Mouse (Mus musculus) embryonic facial prominence, embryonic 15.5 days (tissue): ENCODE results near the gene Rpl27. TPM values are rescaled to one million over a fixed set of nuclear protein-coding genes. Genes with fewer than 3 reads are reported as not detected.
"Not testable (repeated sequence)": the region's sequence is repeated elsewhere in the genome, so short reads cannot be mapped to it uniquely, and the experiment has no call there.

Experiments
- ATAC-seq: fragments of 200-750 bp; cut with Nextera tagmentation; 2 replicates; pipeline ENCODE4 v1.8.0; 2017; ENCODE audit warnings: low read depth, moderate TSS enrichment; ENCODE audit not compliant: insufficient number of reproducible peaks, low FRiP score, low TSS enrichment
- H3K27ac ChIP-seq: fragments of 300-500 bp; sonication (generic); replicated peaks from 2 replicates; pipeline ENCODE4 v1.5.1; 2015; ENCODE audit warnings: mild to moderate bottlenecking, inconsistent platforms
- H3K27me3 ChIP-seq: fragments of 300-500 bp; sonication (generic); 2 replicates; pipeline ENCODE4 v1.6.1; 2015; ENCODE audit warnings: inconsistent platforms
- H3K36me3 ChIP-seq: fragments of 300-500 bp; sonication (generic); 2 replicates; pipeline ENCODE4 v1.6.1; 2015; ENCODE audit warnings: mild to moderate bottlenecking, inconsistent platforms
- H3K4me1 ChIP-seq: fragments of 300-500 bp; sonication (generic); 2 replicates; pipeline ENCODE4 v1.6.1; 2015; ENCODE audit warnings: inconsistent platforms
- H3K4me2 ChIP-seq: fragments of 300-500 bp; sonication (generic); replicated peaks from 2 replicates; pipeline ENCODE4 v1.6.1; 2015; ENCODE audit warnings: mild to moderate bottlenecking, inconsistent platforms
- H3K4me3 ChIP-seq: fragments of 300-500 bp; sonication (generic); replicated peaks from 2 replicates; pipeline ENCODE4 v1.5.1; 2015; ENCODE audit warnings: mild to moderate bottlenecking, inconsistent platforms
- H3K9ac ChIP-seq: fragments of 300-500 bp; sonication (generic); 2 replicates; pipeline ENCODE4 v1.6.1; 2015; ENCODE audit warnings: inconsistent platforms
- H3K9me3 ChIP-seq: fragments of 300-500 bp; sonication (generic); replicated peaks from 2 replicates; pipeline ENCODE4 v1.6.1; 2016; ENCODE audit warnings: inconsistent platforms
- WGBS: fragments of 180-500 bp; shearing (Covaris S2); methylation state at CpG from one replicate; pipeline ENCODE4 v1.1.7; 2015; 5-methylcytosine and 5-hydroxymethylcytosine counted together
- polyA plus RNA-seq: library from polyadenylated mRNA; unstranded; fragments of >200 nt; fragmentation: Nextera tagmentation; extraction: Ambion mirVana; gene quantifications from 2 replicates; pipeline ENCODE4 v1.2.1, GENCODE M21; 2015

Gene Rpl27
- polyA plus RNA-seq, 1 experiment from 2014 or later: 328 TPM

- Histone ChIP-seq H3K4me3 (peak overlapping the region; percentile 46), H3K9ac (no peak overlapping the region), H3K4me2 (peak overlapping the region; percentile 45), H3K27ac (peak overlapping the region; percentile 71; the same call in 1 of the 2 replicates), H3K9me3 (no peaks in the 10 kb centered on the region), H3K27me3 (no peaks in the 10 kb centered on the region), H3K4me1 (peaks cover 30% of the 10 kb centered on the region), H3K36me3 (peaks cover 20% of the 10 kb centered on the region)
- 83% methylated on average over 4 of the region's 4 CpGs for WGBS
- ATAC-seq: no peak
Measured at GRCm38 (mm10) chr11:101448899-101449298, 6.8 kb downstream of the Rpl27 start.

- not testable (repeated sequence) for H3K9me3 ChIP-seq, H3K4me3 ChIP-seq, H3K27ac ChIP-seq, H3K4me2 ChIP-seq, ATAC-seq, H3K9ac ChIP-seq, H3K27me3 ChIP-seq
- peaks cover 13% of the 10 kb centered on the region for H3K36me3 ChIP-seq
- peaks cover 23% of the 10 kb centered on the region; the same call in 1 of the 2 replicates for H3K4me1 ChIP-seq
- WGBS: 89% methylated on average over 4 of the region's 4 CpGs
Measured at GRCm38 (mm10) chr11:101449596-101449995, 7.5 kb downstream of the Rpl27 start.

GRCm38 (mm10) chr11:101450394-101450793, 8.3 kb downstream of the Rpl27 start:
- Histone ChIP-seq H3K9ac (no peak overlapping the region), H3K4me1 (peaks cover 25% of the 10 kb centered on the region; the same call in 1 of the 2 replicates), H3K27me3 (no peaks in the 10 kb centered on the region), H3K4me3 (no peak overlapping the region), H3K27ac (no peak overlapping the region), H3K9me3 (no peaks in the 10 kb centered on the region), H3K4me2 (no peak overlapping the region), H3K36me3 (peaks cover 6% of the 10 kb centered on the region)
- no peak for ATAC-seq
- 81% methylated on average over 3 of the region's 3 CpGs for WGBS

- no peak overlapping the region for H3K4me3 ChIP-seq
- H3K27me3 ChIP-seq: no peaks in the 10 kb centered on the region
- no peak for ATAC-seq
- H3K4me2 ChIP-seq: no peak overlapping the region
- H3K36me3 ChIP-seq: no peaks in the 10 kb centered on the region
- H3K9me3 ChIP-seq: no peaks in the 10 kb centered on the region
- WGBS: 89% methylated on average over 10 of the region's 10 CpGs
- H3K27ac ChIP-seq: no peak overlapping the region
- peaks cover 25% of the 10 kb centered on the region; the same call in 1 of the 2 replicates for H3K4me1 ChIP-seq
- no peak overlapping the region for H3K9ac ChIP-seq
Measured at GRCm38 (mm10) chr11:101451536-101451935, 9.4 kb downstream of the Rpl27 start.

- H3K27ac ChIP-seq: no peak overlapping the region
- peaks cover 25% of the 10 kb centered on the region; the same call in 1 of the 2 replicates for H3K4me1 ChIP-seq
- no peak overlapping the region for H3K4me3 ChIP-seq
- H3K27me3 ChIP-seq: no peaks in the 10 kb centered on the region
- 63% methylated on average over 10 of the region's 10 CpGs for WGBS
- no peak overlapping the region for H3K4me2 ChIP-seq
- no peaks in the 10 kb centered on the region for H3K9me3 ChIP-seq
- no peak overlapping the region for H3K9ac ChIP-seq
- no peaks in the 10 kb centered on the region; the same call in 1 of the 2 replicates for H3K36me3 ChIP-seq
- no peak for ATAC-seq
Measured at GRCm38 (mm10) chr11:101452093-101452774, 10.1 kb downstream of the Rpl27 start.

GRCm38 (mm10) chr11:101454702-101455101, 12.6 kb downstream of the Rpl27 start:
- WGBS: 23% methylated on average over 6 of the region's 6 CpGs
- Histone ChIP-seq H3K4me2 (no peak overlapping the region), H3K9ac (no peak overlapping the region), H3K27me3 (no peaks in the 10 kb centered on the region), H3K4me1 (peaks cover 13% of the 10 kb centered on the region; the same call in 1 of the 2 replicates), H3K9me3 (no peaks in the 10 kb centered on the region), H3K36me3 (peaks cover 21% of the 10 kb centered on the region; the same call in 1 of the 2 replicates), H3K4me3 (no peak overlapping the region), H3K27ac (peak overlapping the region; percentile 51; the same call in 1 of the 2 replicates)
- no peak for ATAC-seq

GRCm38 (mm10) chr11:101455627-101456026, 13.5 kb downstream of the Rpl27 start:
- Histone ChIP-seq H3K36me3 (peaks cover 30% of the 10 kb centered on the region), H3K4me2 (no peak overlapping the region), H3K27me3 (no peaks in the 10 kb centered on the region), H3K9ac (no peak overlapping the region), H3K27ac (no peak overlapping the region), H3K4me1 (peaks cover 13% of the 10 kb centered on the region; the same call in 1 of the 2 replicates), H3K4me3 (no peak overlapping the region), H3K9me3 (no peaks in the 10 kb centered on the region)
- 84% methylated on average over 7 of the region's 7 CpGs for WGBS
- no peak for ATAC-seq

GRCm38 (mm10) chr11:101457631-101458030, 15.5 kb downstream of the Rpl27 start:
- Histone ChIP-seq H3K9me3 (no peaks in the 10 kb centered on the region), H3K36me3 (peaks cover 48% of the 10 kb centered on the region), H3K4me3 (no peak overlapping the region), H3K27ac (no peak overlapping the region), H3K4me2 (no peak overlapping the region), H3K4me1 (peaks cover 6% of the 10 kb centered on the region), H3K27me3 (no peaks in the 10 kb centered on the region), H3K9ac (no peak overlapping the region)
- 88% methylated on average over 9 of the region's 9 CpGs for WGBS
- no peak for ATAC-seq

- H3K36me3 ChIP-seq: peaks cover 51% of the 10 kb centered on the region
- 80% methylated on average over 12 of the region's 12 CpGs for WGBS
Measured at GRCm38 (mm10) chr11:101458217-101458616, 16.1 kb downstream of the Rpl27 start.

GRCm38 (mm10) chr11:101459716-101460115, 17.6 kb downstream of the Rpl27 start:
- H3K27me3 ChIP-seq: no peaks in the 10 kb centered on the region
- peaks cover 25% of the 10 kb centered on the region for H3K4me1 ChIP-seq
- no peak overlapping the region for H3K4me2 ChIP-seq
- H3K9ac ChIP-seq: no peak overlapping the region
- H3K4me3 ChIP-seq: no peak overlapping the region
- WGBS: 32% methylated on average over 5 of the region's 6 CpGs
- peak; percentile 27; the same call in 1 of the 2 replicates for ATAC-seq
- no peaks in the 10 kb centered on the region for H3K9me3 ChIP-seq
- peaks cover 51% of the 10 kb centered on the region for H3K36me3 ChIP-seq
- no peak overlapping the region for H3K27ac ChIP-seq

More at GRCm38 (mm10) chr11:101458217-101458616, 16.1 kb downstream of the Rpl27 start:
- Histone ChIP-seq H3K4me3 (no peak overlapping the region), H3K9ac (no peak overlapping the region), H3K4me2 (no peak overlapping the region), H3K9me3 (no peaks in the 10 kb centered on the region), H3K27me3 (no peaks in the 10 kb centered on the region), H3K27ac (no peak overlapping the region), H3K4me1 (peaks cover 11% of the 10 kb centered on the region)
- no peak for ATAC-seq

GRCm38 (mm10) chr11:101460321-101460720, 18.2 kb downstream of the Rpl27 start:
- peaks cover 51% of the 10 kb centered on the region for H3K36me3 ChIP-seq
- H3K4me1 ChIP-seq: peaks cover 26% of the 10 kb centered on the region
- H3K9me3 ChIP-seq: no peaks in the 10 kb centered on the region
- ATAC-seq: no peak
- no peak overlapping the region for H3K27ac ChIP-seq
- no peaks in the 10 kb centered on the region for H3K27me3 ChIP-seq
- H3K9ac ChIP-seq: no peak overlapping the region
- no peak overlapping the region for H3K4me2 ChIP-seq
- WGBS: 79% methylated on average over 15 of the region's 15 CpGs
- no peak overlapping the region for H3K4me3 ChIP-seq

- H3K4me1 ChIP-seq: peaks cover 34% of the 10 kb centered on the region
- H3K4me3 ChIP-seq: no peak overlapping the region
- WGBS: 88% methylated on average over 14 of the region's 14 CpGs
- no peaks in the 10 kb centered on the region for H3K9me3 ChIP-seq
- H3K4me2 ChIP-seq: no peak overlapping the region
- H3K27me3 ChIP-seq: no peaks in the 10 kb centered on the region
- H3K27ac ChIP-seq: no peak overlapping the region
- peaks cover 51% of the 10 kb centered on the region for H3K36me3 ChIP-seq
- H3K9ac ChIP-seq: no peak overlapping the region
- no peak for ATAC-seq
Measured at GRCm38 (mm10) chr11:101462141-101462540, 20.0 kb downstream of the Rpl27 start.
